Mouse (Mus musculus) ovary, postnatal 14 days (tissue): Measurements from ENCODE around the gene Mpst.

Source experiments
- DNase-seq: peaks from one replicate; pipeline ENCODE4 v3.0.0; 2022; ENCODE audit warnings: low spot score

Mpst gene

DNA sequence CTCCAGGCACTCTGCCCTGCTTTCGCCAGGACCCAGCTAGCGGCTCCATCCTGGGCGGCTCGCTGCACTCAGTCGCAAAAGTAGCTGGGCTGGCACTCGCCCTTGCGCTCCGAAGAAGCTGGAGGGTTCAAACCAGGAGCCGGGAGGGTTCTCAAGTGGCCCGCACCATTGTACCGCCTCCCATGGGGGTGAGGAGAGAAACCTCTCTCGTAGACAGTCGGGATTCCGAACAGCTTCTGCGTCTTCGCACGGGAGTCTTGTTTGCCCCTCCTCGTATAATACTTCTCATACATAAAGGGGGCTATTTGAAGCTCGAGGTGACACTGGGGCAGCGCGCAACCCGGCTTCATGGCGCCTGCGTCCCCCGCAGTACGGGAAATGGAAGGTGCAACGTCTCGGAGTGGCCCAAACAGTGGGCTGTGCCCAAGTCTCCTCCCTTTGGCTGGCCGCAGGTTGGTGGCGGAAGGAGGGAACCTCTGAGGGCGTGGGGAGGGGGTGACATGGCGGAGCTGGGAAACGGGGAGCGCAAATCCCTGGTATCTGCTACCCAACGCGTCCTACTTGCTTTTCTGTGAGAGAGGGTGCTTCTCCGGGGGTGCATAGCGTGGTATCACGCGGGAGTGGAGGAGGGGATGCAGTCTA, at the start of gene Mpst:
Gene Mpst, plus strand, starts transcription at position 124 of the 642 bp plus-strand sequence.
- DNase-seq, result peak; percentile 81

DNA sequence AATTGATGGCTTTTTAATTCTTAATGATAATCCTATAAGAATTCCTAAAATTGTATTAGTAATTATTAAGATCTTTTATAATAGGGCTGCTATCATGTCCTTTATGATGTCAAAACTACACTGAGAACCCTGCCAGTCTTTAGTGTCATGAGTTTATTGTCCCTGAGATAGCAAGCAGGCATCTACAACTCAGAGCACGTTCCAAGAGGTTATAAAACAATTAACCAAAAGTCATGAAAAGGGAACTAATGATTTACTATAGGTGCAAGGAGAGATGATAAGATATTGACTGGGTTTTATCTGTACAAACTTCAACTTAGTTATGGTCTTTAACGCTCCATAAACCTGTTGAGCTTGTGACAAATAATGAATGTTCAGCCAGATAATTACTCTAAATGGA, 40.3 kb upstream of the Mpst start:
- DNase-seq, result no peak

DNA sequence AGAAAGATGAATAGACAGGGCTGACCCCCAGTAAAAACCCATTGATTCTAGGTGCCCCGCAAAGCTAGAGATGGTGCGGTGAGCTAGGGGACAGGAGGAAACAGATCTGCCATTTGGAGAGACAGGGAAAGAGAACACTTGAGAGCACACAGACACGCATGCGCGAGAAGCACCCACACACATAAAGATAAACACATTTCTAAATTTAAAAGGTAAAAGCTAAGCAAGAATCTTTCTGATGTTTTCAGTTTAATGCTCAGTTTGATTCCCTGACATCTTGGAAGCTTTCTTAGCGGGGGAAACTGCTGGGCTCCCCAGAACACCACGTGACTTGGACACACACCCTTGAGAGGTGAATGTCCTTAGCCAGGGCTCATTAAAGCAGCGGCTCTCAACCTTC, 39.3 kb upstream of the Mpst start:
- DNase-seq, result no peak

DNA sequence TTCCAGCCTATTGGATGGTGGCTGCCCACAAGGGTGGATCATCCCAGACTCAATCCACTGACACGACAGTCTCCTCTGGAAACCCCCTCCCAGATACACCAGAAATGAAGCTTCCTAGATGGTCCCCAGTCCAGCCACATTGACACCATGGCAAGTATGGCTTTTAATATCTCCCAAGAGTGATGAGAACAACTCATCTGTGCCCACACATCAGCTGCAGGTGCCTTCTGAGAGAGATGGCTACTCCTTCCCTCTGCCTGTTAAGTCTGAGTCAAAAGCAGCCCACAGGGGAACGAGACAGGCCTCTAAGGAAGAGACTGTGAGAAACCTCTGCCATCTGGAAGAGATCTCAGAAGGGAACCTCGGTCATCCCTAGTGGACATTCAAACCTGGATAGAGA, 38.4 kb upstream of the Mpst start:
- DNase-seq, result no peak

DNA sequence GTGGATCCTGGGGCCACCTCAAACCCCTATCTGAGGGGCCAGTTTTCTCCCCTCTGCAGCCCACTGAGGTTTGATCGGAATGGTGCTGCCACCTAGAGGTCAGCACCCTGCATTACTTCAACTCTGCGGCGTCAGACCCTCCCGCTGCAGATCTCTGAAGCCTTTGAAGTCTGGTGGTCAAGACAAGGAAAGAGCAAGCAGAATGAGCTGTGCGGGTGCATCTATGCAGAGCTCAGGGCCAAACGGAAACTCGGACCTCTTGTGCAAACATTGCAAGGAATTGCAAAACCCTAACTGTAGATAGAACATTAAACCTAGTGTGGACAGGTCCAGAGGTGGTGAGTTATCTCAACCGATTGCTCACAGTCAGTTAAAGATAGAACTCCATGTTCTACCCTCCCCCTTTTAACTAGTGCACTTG, 37.3 kb upstream of the Mpst start:
- DNase-seq, result peak; percentile 39

DNA sequence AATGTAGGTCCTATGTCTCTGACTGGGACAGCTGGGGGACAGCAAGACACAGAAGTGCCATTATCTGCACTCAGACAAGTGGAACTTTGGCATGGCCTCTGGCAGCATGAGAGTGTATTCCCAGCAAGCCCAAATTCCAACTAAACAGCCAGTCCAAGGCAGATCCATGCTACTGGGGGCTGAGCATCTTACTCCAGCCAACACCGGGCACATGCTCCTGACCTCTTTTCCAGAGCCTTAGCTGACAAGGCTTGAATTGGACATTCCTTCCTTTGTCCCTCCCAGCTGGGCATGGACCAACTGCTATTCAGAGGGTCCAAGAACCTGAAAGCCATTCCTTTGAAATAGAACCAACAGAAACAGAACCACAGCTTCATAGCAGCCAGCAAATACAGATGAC, 36.6 kb upstream of the Mpst start:
- no peak for DNase-seq

DNA sequence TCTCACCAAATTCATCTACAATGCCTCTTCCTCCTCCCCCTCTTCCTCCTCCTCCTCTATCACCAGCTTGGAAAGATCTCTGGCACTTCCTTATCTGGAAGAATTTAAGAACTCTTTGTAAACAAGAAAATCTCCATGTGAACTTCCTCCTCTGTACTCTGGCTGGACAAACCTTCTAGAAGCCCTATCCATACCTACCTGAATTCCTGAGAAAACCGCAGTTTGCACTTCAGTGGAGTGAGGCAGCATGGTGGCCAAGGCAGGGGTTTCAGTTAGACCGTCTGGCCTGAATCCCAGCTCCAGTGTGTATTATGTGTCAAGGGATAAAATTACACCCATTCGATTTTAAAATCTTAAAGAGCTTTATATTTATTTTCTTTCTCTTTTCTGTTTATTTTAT, 33.4 kb upstream of the Mpst start:
- DNase-seq, result no peak

DNA sequence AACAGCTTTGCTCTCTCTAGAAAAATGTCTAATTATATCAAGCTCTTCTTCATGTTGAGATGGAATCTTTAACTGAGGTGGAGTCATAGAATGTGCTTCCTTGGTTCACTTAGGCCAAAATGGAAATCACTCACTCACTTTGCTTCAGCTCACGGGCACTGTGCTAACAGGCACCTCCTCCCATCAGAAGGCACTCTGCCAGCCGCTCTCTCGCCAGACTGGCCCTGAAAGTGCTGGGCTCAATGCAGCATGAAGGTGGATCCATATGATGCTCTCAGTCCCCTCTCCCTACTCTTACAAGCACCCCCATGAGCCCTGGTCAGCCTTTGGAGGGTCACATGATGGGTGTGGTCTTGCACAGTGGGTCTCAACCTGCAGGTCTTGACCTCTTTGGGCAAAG, 32.0 kb upstream of the Mpst start:
- DNase-seq, result no peak

DNA sequence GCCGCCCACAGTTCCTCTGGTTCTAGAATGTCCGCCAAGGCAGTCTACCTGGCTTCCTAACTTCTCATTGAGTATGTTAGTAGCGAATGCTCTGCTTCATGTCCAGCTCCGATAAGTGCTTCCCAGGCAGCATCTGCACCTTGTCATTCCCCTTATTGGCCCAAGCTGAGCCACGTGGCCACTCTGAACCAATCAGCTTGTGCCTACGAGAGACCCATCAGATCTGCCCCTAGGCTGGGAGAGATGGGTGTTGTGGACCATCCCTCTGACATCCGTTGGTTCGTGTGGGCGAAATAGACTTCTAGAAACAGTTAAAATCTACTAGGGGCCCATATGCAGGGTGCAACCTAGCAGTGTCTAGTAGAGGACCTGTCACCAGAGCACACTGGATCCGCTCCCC, 28.4 kb upstream of the Mpst start:
- no peak for DNase-seq

DNA sequence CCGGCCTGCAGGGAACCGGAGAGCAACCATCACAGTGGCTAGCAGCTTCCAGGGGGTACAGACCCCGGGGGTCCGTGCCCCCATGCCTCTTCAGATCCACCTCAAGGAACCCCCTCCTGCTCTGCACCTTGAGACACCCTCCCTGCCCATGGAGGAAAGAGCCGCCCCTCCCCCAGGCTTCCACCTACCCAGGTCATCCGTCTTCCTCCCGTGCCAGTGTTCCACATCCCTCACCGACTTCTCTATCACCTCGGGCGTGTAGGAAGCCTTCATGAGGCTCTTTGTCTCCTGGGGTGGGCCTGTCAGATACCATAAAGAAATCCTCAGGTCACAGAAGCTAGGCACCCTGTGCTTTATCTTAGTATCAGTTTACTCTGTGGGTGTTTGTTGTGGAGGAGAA, 27.7 kb upstream of the Mpst start:
- no peak for DNase-seq

DNA sequence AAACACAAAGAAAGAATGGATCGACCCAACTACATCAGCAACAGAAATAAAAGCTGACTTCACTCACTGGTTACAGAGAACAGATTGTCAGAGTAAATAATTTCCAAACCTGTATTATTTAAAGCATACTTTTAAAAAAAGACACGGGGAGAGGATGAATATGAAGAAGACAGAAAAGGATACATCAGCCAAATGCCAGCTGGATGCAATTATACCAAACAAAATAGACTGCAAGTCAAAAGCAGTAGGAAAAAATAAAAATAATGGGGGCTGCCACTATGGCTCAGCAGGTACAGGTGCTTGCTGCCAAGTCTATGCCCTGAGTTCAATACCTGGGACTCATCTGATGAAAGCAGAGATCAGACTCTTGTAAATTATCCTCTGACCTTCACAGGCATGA, 26.0 kb upstream of the Mpst start:
- DNase-seq, result no peak

DNA sequence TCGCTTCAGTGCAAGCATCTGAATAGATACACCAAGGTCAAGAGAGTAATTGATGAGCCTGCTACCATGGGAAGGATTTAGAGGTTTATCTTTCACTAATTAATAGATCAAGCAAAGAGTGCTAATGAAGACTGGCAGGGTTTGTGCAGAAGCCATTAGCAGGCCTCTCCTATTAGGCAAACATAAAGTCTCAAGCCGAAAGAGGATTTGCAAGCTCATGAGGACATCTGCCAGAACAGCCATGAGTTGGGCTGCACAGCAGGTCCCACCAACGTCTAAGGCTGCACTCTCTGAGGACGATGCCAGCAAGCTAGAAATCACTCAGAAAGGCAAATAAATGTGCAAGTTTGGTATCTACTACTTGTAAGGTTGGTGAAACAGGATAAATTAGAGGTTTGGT, 25.5 kb upstream of the Mpst start:
- DNase-seq, result no peak

DNA sequence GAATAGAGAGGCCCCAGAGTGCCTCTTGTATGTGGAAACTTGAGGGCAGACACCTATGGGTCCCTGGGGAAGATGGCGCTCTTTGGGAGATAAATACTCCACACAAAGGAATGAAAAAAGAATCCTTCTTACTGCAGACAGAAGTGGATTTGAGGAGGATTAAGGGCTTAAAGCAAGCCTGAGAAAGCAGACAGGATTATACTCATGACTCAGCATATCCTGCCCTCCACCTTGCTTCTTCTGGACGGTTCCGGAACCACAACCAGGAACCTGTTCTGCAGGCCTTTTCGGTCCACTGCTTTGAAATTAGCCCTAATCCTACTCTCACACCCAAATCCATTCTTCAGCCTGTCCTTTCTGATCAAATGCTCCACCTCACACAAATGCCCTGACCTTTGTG, 24.1 kb upstream of the Mpst start:
- DNase-seq, result no peak

DNA sequence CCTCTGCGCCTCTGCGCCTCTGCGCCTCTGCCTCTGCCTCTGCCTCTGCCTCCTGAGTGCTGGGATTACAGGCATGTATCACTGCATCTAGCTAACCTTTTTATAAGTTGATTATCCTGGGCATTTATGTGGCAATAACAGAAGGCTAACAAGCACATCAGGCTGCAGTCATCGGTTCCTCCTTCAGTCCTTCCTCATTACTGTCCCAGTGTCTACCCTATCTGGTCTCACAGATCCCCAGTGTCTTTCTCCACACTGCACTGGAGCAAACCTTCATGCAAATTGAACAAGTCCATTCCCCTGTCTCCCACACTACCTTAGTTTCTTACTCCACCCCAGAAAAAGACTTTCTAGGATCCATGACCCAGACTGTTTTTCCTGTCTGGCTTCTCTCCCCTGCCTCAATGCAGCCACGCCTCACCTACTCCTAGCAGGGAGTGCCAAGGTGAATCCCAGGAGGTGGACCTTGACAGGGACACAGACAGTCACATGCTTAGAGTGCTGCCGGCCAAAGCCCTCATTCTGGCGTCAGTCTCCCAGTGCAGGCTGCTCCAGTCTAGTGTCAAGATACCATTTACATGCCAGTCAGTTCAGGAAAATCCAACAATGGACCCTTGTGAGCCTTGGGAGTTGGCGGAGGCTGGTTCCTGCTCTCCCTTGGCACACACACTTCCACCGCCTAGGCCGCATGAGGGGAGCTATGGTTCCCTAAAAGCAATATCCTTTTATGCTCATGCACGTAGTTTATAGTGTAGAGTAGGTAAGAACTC, 22.6 kb upstream of the Mpst start:
- no peak for DNase-seq

DNA sequence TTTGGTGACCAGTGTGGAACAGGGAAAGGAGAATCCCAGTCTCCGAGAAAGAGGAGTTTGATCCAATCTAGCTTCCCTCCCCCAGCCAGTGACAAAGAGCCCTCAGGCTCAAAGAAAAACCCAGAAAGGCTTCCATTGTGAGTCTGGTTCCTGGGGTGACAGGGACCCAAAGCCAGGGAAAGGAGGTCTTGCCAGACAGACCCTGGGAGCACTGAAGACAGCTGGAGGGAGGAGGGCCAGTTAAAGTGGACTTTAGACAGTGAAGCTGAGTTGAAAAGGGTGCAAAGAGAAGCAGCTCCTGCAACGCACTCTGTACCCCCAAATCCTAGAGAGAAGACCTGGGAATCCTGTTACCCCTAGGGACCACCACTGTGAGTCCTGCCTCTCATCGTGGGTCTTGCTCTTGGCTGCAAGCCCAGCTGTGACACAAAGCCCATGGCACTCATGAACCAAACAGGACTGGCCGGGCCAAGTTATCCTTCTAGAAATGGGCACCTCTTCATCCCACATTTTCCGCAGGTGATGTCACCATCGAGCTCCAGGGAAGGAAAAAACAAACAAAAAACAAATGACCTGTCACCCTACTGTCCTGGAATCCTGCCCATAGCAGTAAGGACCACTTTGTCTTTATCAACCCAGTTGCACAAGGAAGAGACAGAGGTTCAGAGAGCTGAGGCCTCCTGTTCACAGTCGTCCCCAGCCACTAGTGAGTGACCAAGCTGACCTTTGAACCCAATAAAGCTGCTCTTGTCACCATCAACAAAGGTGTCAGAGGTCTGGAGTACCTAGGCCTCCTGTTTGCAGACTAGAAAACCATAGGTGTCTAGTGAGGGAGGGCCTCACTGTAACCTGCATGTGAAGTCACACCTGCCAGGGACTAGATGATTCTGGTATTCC, 21.7 kb upstream of the Mpst start:
- DNase-seq, result no peak

DNA sequence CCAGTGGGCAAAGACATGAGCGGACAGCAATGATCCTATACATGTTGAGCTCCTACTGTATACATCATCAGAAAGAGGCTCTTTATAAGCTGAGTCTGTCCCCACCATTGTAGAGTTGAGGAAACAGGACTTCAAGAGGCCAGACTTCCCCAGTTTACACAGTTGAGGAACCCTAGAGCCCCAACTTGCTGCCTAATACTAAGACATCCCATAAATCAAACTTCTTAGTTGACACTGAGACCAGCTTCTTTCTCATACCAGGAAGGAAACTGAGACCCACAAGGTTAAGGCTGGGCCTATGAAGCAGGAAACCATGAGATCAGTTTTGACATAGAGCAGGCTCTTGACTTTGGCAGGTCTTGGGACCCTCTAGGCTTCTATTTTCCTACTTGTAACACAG, 20.7 kb upstream of the Mpst start:
- DNase-seq, result no peak

DNA sequence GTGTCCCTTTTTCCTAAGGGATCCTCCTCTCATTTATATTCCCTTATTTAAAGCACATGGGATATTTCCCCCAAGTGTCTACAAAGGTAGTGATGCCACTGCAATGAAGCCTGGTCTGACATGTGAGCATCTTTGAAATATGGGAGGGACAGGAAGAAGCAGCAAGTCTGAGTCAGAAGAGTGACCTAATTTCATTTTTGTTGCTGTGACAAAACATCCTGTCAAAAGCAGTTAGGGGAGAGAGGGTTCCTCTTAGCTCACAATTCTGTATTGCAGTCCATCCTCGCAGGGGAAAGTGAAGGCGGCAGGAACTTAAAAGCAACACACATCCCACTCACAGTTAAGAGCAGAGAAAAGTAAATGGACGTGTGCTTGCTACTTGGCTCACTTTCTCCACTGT, 15.4 kb upstream of the Mpst start:
- DNase-seq, result no peak

DNA sequence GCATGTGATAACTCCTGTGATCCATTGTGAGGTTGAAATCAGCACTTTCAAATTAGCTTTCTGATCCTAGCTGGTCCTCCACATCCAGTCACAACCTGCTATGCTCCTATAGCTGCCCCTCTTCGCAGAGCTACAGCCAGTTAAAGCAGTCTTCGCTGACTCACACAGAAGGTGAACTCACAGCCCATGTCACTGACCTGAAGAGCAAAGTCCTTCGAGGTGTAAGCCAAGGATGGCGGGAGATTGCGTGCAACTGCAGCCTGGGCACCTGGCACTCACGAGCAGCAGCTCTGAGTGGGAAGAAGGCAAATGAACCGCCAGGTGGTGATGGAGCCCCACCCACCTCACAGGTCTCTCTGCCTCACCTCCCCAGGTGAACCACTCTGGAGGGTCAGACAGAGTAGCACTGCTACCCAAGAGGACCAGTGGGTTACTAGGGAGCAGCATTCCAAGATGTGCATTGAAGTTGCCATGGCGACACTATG, 10.7 kb upstream of the Mpst start, which contains the start of gene Tex33:
Gene Tex33, minus strand, starts transcription at position 435 of the 485 bp plus-strand sequence.
- no peak for DNase-seq

DNA sequence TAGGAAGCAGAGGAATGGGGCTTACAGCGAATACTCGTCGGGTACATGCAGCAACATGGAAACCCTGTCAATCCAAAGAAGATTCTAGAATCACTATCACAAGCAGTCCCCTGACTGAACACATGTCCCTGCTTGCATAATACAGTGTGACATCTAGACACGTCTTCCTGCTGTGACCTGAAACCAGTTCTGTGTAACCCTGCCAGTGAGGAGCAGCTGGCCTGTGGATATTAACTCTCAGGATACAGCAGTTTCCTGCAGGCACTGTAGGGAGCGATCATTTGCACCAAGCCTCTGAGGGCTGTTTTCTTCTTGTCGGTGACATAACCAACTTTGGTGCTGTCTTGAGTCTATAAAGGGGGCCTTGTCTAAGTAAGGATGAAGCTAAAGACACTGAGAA, 4.9 kb upstream of the Mpst start:
- no peak for DNase-seq

DNA sequence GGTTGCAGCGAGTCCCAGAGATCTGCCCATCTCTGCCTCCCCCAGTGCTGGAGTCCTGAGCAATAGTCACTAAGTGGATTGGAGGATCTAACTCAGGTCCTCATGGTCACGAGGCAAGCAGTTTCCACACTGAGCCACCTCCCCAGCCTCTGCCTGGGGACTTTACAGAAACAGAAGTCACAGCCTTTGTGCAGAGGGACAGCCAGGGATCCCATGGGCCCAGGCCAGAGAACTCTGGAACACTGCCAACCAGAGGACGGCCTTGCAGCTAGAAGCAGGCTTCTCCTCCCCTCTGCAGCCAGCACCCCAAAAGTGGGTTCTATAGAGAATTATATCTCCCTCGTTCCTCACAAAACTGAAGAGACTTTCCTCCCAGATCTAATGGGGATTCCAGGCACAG, 4.3 kb upstream of the Mpst start:
- DNase-seq, result peak; percentile 74

DNA sequence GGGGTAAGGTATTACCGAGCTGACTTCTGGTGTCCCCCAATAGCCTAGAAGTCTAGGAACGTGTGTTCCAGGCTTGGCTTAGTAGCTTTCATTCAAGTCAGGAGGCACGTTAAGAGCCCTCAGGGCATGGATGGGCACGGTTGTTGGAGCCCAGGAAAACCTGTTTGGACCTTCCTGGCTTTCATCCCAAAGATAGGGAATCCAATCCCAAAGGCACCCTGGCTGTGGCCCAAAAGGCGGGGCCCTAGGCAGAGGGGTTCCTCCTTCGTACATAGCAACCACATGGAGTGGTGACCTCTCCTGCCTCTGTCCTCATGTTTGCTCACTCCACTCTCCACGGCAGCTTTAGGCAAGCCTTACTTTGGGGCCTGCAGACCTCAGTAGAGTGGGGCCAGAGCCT, 3.8 kb upstream of the Mpst start:
- DNase-seq, result no peak

DNA sequence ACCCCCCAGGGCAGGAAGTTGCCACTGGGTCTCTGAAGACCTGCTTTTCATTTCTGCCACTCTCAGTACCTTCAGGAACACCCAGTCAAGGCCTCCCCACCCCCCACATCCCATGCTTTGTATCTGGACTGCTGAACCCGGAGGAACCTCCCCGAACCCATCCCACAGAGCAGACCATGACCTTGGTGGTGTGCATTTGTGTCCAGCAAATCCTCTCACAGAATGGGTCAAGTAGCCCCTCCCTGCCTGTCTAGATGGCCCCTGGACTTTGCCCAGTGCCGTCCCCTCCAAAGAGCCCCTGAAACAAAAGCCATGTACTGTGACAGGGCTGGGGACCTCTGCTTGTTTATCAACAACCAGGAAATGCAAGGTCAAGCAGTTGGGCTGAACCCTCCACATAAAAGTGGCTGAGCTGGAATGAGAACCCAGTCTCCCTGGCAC, 2.9 kb upstream of the Mpst start:
- DNase-seq, result no peak

DNA sequence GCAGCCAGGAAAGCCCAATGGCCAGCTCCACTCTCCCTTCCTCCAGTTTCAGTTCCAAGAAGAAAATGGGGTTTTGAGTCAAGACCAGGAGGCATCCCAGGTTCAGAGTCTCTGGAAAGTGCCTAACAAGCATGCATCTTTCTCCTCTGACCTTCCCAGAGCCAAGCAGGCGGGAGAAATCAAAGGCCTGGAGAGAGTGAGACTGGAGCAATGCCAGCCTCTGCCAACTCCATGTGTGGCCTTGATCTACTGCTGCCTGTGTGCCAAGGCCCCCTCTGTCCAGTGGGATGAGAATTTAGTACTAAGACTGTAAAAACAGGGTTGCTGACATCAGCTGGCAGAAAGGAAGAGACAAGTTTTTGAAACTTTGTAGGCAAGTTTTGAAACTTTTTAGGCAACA, 2.3 kb upstream of the Mpst start:
- DNase-seq, result peak; percentile 65
